Mouse (Mus musculus) stomach, postnatal 0 days (tissue): ENCODE measurements at regions not wholly inside any gene's neighbourhood (a gene's known extent, or its start where the extent isn't known, plus 50 kb on each side); places are given as distances from the start of the nearest gene placed in this dataset.
A peak's percentile ranks its signal among the peaks of the same experiment; 100 is the strongest.

Source experiments
- ATAC-seq: fragments of 200-750 bp; cut with Nextera tagmentation; 2 replicates; pipeline ENCODE4 v1.8.0; 2017; ENCODE audit not compliant: low FRiP score, low TSS enrichment
- DNase-seq: peaks from one replicate; pipeline ENCODE4 v3.0.0-alpha.2; 2016; ENCODE audit warnings: low spot score
- H3K27ac ChIP-seq: fragments of 300-500 bp; sonication (generic); replicated peaks from 2 replicates; pipeline ENCODE4 v1.5.1; 2014; ENCODE audit warnings: mild to moderate bottlenecking, control low read depth
- H3K27me3 ChIP-seq: fragments of 300-500 bp; sonication (generic); 2 replicates; pipeline ENCODE4 v1.6.1; 2014; ENCODE audit warnings: low read length; ENCODE audit not compliant: control insufficient read depth, insufficient read depth
- H3K36me3 ChIP-seq: fragments of 300-500 bp; sonication (generic); 2 replicates; pipeline ENCODE4 v1.6.1; 2014; ENCODE audit warnings: low read length, mixed read lengths; ENCODE audit not compliant: control insufficient read depth, insufficient read depth
- H3K4me1 ChIP-seq: fragments of 300-500 bp; sonication (generic); replicated peaks from 2 replicates; pipeline ENCODE4 v1.6.1; 2014; ENCODE audit warnings: antibody characterized with exemption; ENCODE audit not compliant: control insufficient read depth, insufficient read depth
- H3K4me2 ChIP-seq: fragments of 300-500 bp; sonication (generic); replicated peaks from 2 replicates; pipeline ENCODE4 v1.6.1; 2014; ENCODE audit warnings: low read depth, mild to moderate bottlenecking, control low read depth, moderate library complexity
- H3K4me3 ChIP-seq: fragments of 300-500 bp; sonication (generic); 2 replicates; pipeline ENCODE4 v1.5.1; 2014; ENCODE audit warnings: low read depth, low read length, control low read depth
- H3K9ac ChIP-seq: fragments of 300-500 bp; sonication (generic); 2 replicates; pipeline ENCODE4 v1.6.1; 2014; ENCODE audit warnings: mild to moderate bottlenecking, low read length, control low read depth, mixed read lengths
- H3K9me3 ChIP-seq: fragments of 300-500 bp; sonication (generic); 2 replicates; pipeline ENCODE4 v1.6.1; 2016; ENCODE audit warnings: low read length; ENCODE audit not compliant: control insufficient read depth
- CTCF ChIP-seq: IDR thresholded peaks from 2 replicates; pipeline ENCODE4 v1.5.1; 2016; ENCODE audit warnings: antibody characterized with exemption, low read depth, mild to moderate bottlenecking, moderate library complexity
- EP300 ChIP-seq: optimal IDR thresholded peaks from 2 replicates; pipeline ENCODE3; 2016; ENCODE audit warnings: antibody characterized with exemption
- WGBS: fragments of 180-500 bp; shearing (Covaris S2); extraction: QIAGEN DNeasy Blood & Tissue Kit; methylation state at CpG from one replicate; pipeline ENCODE4 v1.1.7; 2014; 5-methylcytosine and 5-hydroxymethylcytosine counted together

GRCm38 (mm10) chr17:45905596-45905995, 126.6 kb downstream of the Vegfa start:
- Histone ChIP-seq H3K9me3 (no peaks in the 10 kb centered on the region), H3K36me3 (no peaks in the 10 kb centered on the region), H3K4me2 (no peak overlapping the region), H3K27me3 (no peaks in the 10 kb centered on the region), H3K9ac (no peak overlapping the region), H3K27ac (no peak overlapping the region), H3K4me1 (no peaks in the 10 kb centered on the region), H3K4me3 (no peak overlapping the region)
- DNase-seq (no peak), ATAC-seq (no peak)
- WGBS, result 47% methylated on average over 7 of the region's 7 CpGs
- no peak for TF ChIP-seq CTCF
- TF ChIP-seq EP300, result no peak

GRCm38 (mm10) chr17:45904251-45904650, 127.9 kb downstream of the Vegfa start:
- Histone ChIP-seq H3K4me1 (no peaks in the 10 kb centered on the region), H3K36me3 (no peaks in the 10 kb centered on the region), H3K9ac (no peak overlapping the region), H3K27me3 (no peaks in the 10 kb centered on the region), H3K27ac (no peak overlapping the region), H3K9me3 (no peaks in the 10 kb centered on the region), H3K4me3 (no peak overlapping the region), H3K4me2 (no peak overlapping the region)
- DNase-seq, result no peak
- ATAC-seq, result no peak
- TF ChIP-seq CTCF (no peak), EP300 (no peak)
- 74% methylated on average over 4 of the region's 4 CpGs for WGBS

- Histone ChIP-seq H3K9me3 (no peaks in the 10 kb centered on the region), H3K27ac (no peak overlapping the region), H3K36me3 (no peaks in the 10 kb centered on the region), H3K9ac (no peak overlapping the region), H3K4me2 (no peak overlapping the region), H3K4me3 (no peak overlapping the region), H3K4me1 (no peaks in the 10 kb centered on the region), H3K27me3 (no peaks in the 10 kb centered on the region)
- WGBS, result 86% methylated on average over 9 of the region's 9 CpGs
- TF ChIP-seq EP300, result no peak
- no peak for TF ChIP-seq CTCF
- DNase-seq (no peak), ATAC-seq (no peak)
These were observed 128.9 kb downstream of the Vegfa start for GRCm38 (mm10) chr17:45903294-45903693.

GRCm38 (mm10) chr17:45902668-45903067, 129.5 kb downstream of the Vegfa start:
- H3K36me3 ChIP-seq, result no peaks in the 10 kb centered on the region
- 89% methylated on average over 7 of the region's 7 CpGs for WGBS
- H3K9me3 ChIP-seq, result no peaks in the 10 kb centered on the region
- DNase-seq, result no peak
- no peaks in the 10 kb centered on the region for H3K27me3 ChIP-seq
- no peak overlapping the region for H3K4me3 ChIP-seq
- no peak for TF ChIP-seq CTCF
- TF ChIP-seq EP300, result no peak
- no peaks in the 10 kb centered on the region for H3K4me1 ChIP-seq
- H3K4me2 ChIP-seq, result no peak overlapping the region
- no peak overlapping the region for H3K9ac ChIP-seq
- H3K27ac ChIP-seq, result no peak overlapping the region
- ATAC-seq, result no peak

GRCm38 (mm10) chr17:45896922-45897302, 135.3 kb downstream of the Vegfa start:
- no peak overlapping the region for H3K27ac ChIP-seq
- no peak overlapping the region for H3K9ac ChIP-seq
- no peak overlapping the region for H3K4me3 ChIP-seq
- H3K9me3 ChIP-seq, result no peaks in the 10 kb centered on the region
- no peaks in the 10 kb centered on the region for H3K36me3 ChIP-seq
- 0 out of 2 replicates have a peak, but pooled peaks have one; percentile 35 for ATAC-seq
- peak; percentile 30 for DNase-seq
- H3K4me2 ChIP-seq, result no peak overlapping the region
- TF ChIP-seq CTCF (peak; percentile 54), EP300 (no peak)
- H3K4me1 ChIP-seq, result no peaks in the 10 kb centered on the region
- no peaks in the 10 kb centered on the region for H3K27me3 ChIP-seq
- WGBS, result 71% methylated on average over 4 of the region's 4 CpGs

DNA sequence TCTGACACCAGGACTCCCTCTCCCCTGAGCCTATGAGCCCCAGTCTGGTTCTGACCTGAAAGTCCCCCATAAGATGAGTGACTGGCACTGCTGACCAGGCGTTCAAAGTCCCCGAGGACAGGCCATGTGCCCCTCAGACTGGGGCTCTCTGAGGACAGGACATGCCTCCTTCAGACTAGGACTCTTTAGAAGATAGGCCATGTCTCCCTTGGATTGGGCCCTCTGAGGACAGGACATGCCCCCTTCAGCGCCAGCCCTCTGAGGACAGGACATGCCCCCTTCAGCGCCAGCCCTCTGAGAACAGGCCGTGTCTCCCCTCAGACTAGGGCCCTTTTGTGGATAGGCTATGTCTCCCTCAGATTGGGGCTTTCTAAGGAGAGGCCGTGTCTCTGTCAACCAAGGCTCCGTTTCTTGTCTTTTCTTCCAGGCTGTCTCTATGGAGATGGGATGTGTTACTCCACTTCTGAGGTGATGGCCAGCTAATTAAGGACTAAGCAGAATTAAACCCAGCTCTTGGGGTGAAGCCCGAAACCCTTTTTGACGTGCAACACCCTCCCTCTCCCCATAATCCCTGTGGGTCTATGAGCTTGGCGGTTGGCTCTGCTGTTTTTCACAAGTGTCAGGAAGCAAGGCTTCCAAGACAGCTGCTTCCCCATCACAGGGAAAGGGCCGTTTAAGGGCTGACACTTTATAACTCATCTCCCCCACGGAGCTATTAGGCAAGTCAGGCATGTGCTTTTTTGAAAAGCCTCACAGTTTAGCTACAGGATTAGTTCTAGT, 135.8 kb downstream of the Vegfa start:
- TF ChIP-seq CTCF, result no peak
- no peak for TF ChIP-seq EP300

More for the DNA sequence above, 135.8 kb downstream of the Vegfa start:
- DNase-seq (no peak), ATAC-seq (no peak)
- H3K4me1 ChIP-seq, result no peaks in the 10 kb centered on the region
- H3K9me3 ChIP-seq, result no peaks in the 10 kb centered on the region
- H3K27ac ChIP-seq, result no peak overlapping the region
- no peak overlapping the region for H3K9ac ChIP-seq
- H3K4me3 ChIP-seq, result no peak overlapping the region
- H3K36me3 ChIP-seq, result no peaks in the 10 kb centered on the region
- H3K27me3 ChIP-seq, result no peaks in the 10 kb centered on the region
- H3K4me2 ChIP-seq, result no peak overlapping the region
- WGBS, result 67% methylated on average over 12 of the region's 12 CpGs
